Mouse (Mus musculus) limb, embryonic 13.5 days (tissue): Measurements from ENCODE around the gene Armc7. TPM values are rescaled to one million over a fixed set of nuclear protein-coding genes. Genes with fewer than 3 reads are reported as not detected.

Experiments used
- ATAC-seq: fragments of 200-750 bp; cut with Nextera tagmentation; 2 replicates; pipeline ENCODE4 v1.8.0; 2017; ENCODE audit warnings: low read depth, moderate number of reproducible peaks, moderate TSS enrichment; ENCODE audit not compliant: low FRiP score
- H3K27ac ChIP-seq: fragments of 300-500 bp; sonication (generic); 2 replicates; pipeline ENCODE4 v1.5.1; 2015; ENCODE audit warnings: inconsistent platforms, mild to moderate bottlenecking, moderate library complexity
- H3K27me3 ChIP-seq: fragments of 300-500 bp; sonication (generic); 2 replicates; pipeline ENCODE4 v1.6.1; 2015; ENCODE audit warnings: mild to moderate bottlenecking, inconsistent platforms
- H3K36me3 ChIP-seq: fragments of 300-500 bp; sonication (generic); 2 replicates; pipeline ENCODE4 v1.6.1; 2015; ENCODE audit warnings: inconsistent platforms, mild to moderate bottlenecking, moderate library complexity
- H3K4me1 ChIP-seq: fragments of 300-500 bp; sonication (generic); 2 replicates; pipeline ENCODE4 v1.6.1; 2015; ENCODE audit warnings: inconsistent platforms
- H3K4me2 ChIP-seq: fragments of 300-500 bp; sonication (generic); replicated peaks from 2 replicates; pipeline ENCODE4 v1.6.1; 2015; ENCODE audit warnings: inconsistent platforms, mild to moderate bottlenecking, moderate library complexity
- H3K4me3 ChIP-seq: fragments of 300-500 bp; sonication (generic); 2 replicates; pipeline ENCODE4 v1.5.1; 2015; ENCODE audit warnings: moderate library complexity, mild to moderate bottlenecking, inconsistent platforms
- H3K9ac ChIP-seq: fragments of 300-500 bp; sonication (generic); 2 replicates; pipeline ENCODE4 v1.6.1; 2015; ENCODE audit warnings: mild to moderate bottlenecking, inconsistent platforms
- H3K9me3 ChIP-seq: fragments of 300-500 bp; sonication (generic); 2 replicates; pipeline ENCODE4 v1.6.1; 2016; ENCODE audit warnings: inconsistent platforms
- WGBS: fragments of 180-500 bp; shearing (Covaris S2); methylation state at CpG from one replicate; pipeline ENCODE4 v1.1.7; 2015; 5-methylcytosine and 5-hydroxymethylcytosine counted together
- polyA plus RNA-seq: library from polyadenylated mRNA; unstranded; fragments of >200 nt; fragmentation: Nextera tagmentation; extraction: Ambion mirVana; gene quantifications from 2 replicates; pipeline ENCODE4 v1.2.1, GENCODE M21; 2015

Armc7 gene
- polyA plus RNA-seq, result 9.3 and 10.2 TPM in 2 replicates

GRCm38 (mm10) chr11:115475025-115475757 lies at the start of gene Armc7:
TSS of gene Armc7 (plus strand) at chr11:115475667.
- H3K4me1 ChIP-seq, result peaks cover 31% of the 10 kb centered on the region
- peak within 1 kb of the TSS; percentile 87 for H3K4me2 ChIP-seq
- H3K27me3 ChIP-seq, result no peaks in the 10 kb centered on the region
- H3K4me3 ChIP-seq, result peak within 1 kb of the TSS; percentile 92
- ATAC-seq, result peak; percentile 94
- H3K9ac ChIP-seq, result peak within 1 kb of the TSS; percentile 85
- H3K36me3 ChIP-seq, result peaks cover 5% of the 10 kb centered on the region; the same call in 1 of the 2 replicates
- H3K9me3 ChIP-seq, result no peaks in the 10 kb centered on the region
- H3K27ac ChIP-seq, result peak within 1 kb of the TSS; percentile 63
- 1% methylated on average over 26 of the region's 26 CpGs for WGBS

- Histone ChIP-seq H3K4me1 (peaks cover 41% of the 10 kb centered on the region), H3K27ac (no peak overlapping the region)
Measured at GRCm38 (mm10) chr11:115425671-115426070, 49.8 kb upstream of the Armc7 start.

GRCm38 (mm10) chr11:115427482-115428331 lies 47.8 kb upstream of the Armc7 start:
- H3K4me2 ChIP-seq, result peak overlapping the region; percentile 36; the same call in 1 of the 2 replicates
- no peak overlapping the region for H3K4me3 ChIP-seq

More at GRCm38 (mm10) chr11:115425671-115426070, 49.8 kb upstream of the Armc7 start:
- Histone ChIP-seq H3K4me2 (no peak overlapping the region), H3K9me3 (no peaks in the 10 kb centered on the region), H3K9ac (no peak overlapping the region), H3K4me3 (no peak overlapping the region), H3K36me3 (peaks cover 69% of the 10 kb centered on the region), H3K27me3 (no peaks in the 10 kb centered on the region)
- no peak for ATAC-seq
- WGBS, result 79% methylated on average over 6 of the region's 6 CpGs

GRCm38 (mm10) chr11:115429307-115429706 lies 46.2 kb upstream of the Armc7 start:
- H3K4me2 ChIP-seq, result no peak overlapping the region
- H3K9me3 ChIP-seq, result no peaks in the 10 kb centered on the region
- no peaks in the 10 kb centered on the region for H3K27me3 ChIP-seq
- no peak for ATAC-seq
- no peak overlapping the region for H3K4me3 ChIP-seq
- H3K27ac ChIP-seq, result no peak overlapping the region
- peaks cover 21% of the 10 kb centered on the region for H3K4me1 ChIP-seq
- no peak overlapping the region for H3K9ac ChIP-seq
- WGBS, result 89% methylated on average over 7 of the region's 7 CpGs
- peaks cover 83% of the 10 kb centered on the region for H3K36me3 ChIP-seq

More at GRCm38 (mm10) chr11:115427482-115428331, 47.8 kb upstream of the Armc7 start:
- H3K27me3 ChIP-seq, result no peaks in the 10 kb centered on the region
- H3K4me1 ChIP-seq, result peaks cover 21% of the 10 kb centered on the region
- 41% methylated on average over 20 of the region's 20 CpGs for WGBS
- peak; percentile 72 for ATAC-seq
- no peak overlapping the region; the same call in 1 of the 2 replicates for H3K9ac ChIP-seq
- H3K9me3 ChIP-seq, result no peaks in the 10 kb centered on the region
- H3K27ac ChIP-seq, result peak overlapping the region; percentile 22; the same call in 1 of the 2 replicates
- H3K36me3 ChIP-seq, result peaks cover 89% of the 10 kb centered on the region

GRCm38 (mm10) chr11:115430561-115430960 lies 44.9 kb upstream of the Armc7 start:
- Histone ChIP-seq H3K4me3 (no peak overlapping the region), H3K27me3 (no peaks in the 10 kb centered on the region), H3K27ac (no peak overlapping the region), H3K36me3 (peaks cover 72% of the 10 kb centered on the region), H3K4me2 (no peak overlapping the region), H3K9me3 (no peaks in the 10 kb centered on the region), H3K4me1 (peaks cover 13% of the 10 kb centered on the region), H3K9ac (no peak overlapping the region)
- 94% methylated on average over 6 of the region's 6 CpGs for WGBS
- ATAC-seq, result no peak

GRCm38 (mm10) chr11:115432814-115433213 lies 42.7 kb upstream of the Armc7 start:
- peaks cover 15% of the 10 kb centered on the region for H3K4me1 ChIP-seq
- no peaks in the 10 kb centered on the region for H3K9me3 ChIP-seq
- H3K27ac ChIP-seq, result no peak overlapping the region
- no peak for ATAC-seq
- H3K36me3 ChIP-seq, result peaks cover 50% of the 10 kb centered on the region
- H3K27me3 ChIP-seq, result no peaks in the 10 kb centered on the region
- 82% methylated on average over 4 of the region's 4 CpGs for WGBS
- H3K4me3 ChIP-seq, result no peak overlapping the region
- no peak overlapping the region for H3K9ac ChIP-seq
- H3K4me2 ChIP-seq, result no peak overlapping the region

GRCm38 (mm10) chr11:115433342-115433741 lies 42.1 kb upstream of the Armc7 start:
- Histone ChIP-seq H3K4me1 (peaks cover 11% of the 10 kb centered on the region), H3K9me3 (no peaks in the 10 kb centered on the region), H3K27me3 (no peaks in the 10 kb centered on the region), H3K27ac (no peak overlapping the region), H3K4me3 (no peak overlapping the region), H3K9ac (no peak overlapping the region), H3K36me3 (peaks cover 47% of the 10 kb centered on the region), H3K4me2 (no peak overlapping the region)
- no peak for ATAC-seq
- 76% methylated on average over 6 of the region's 6 CpGs for WGBS

GRCm38 (mm10) chr11:115435596-115436337 lies 39.7 kb upstream of the Armc7 start:
- peaks cover 4% of the 10 kb centered on the region; the same call in 1 of the 2 replicates for H3K9me3 ChIP-seq
- H3K4me2 ChIP-seq, result peak overlapping the region; percentile 64
- peak overlapping the region; percentile 37 for H3K4me3 ChIP-seq
- H3K36me3 ChIP-seq, result peaks cover 23% of the 10 kb centered on the region
- no peak overlapping the region for H3K27ac ChIP-seq
- WGBS, result 6% methylated on average over 31 of the region's 31 CpGs
- peaks cover 11% of the 10 kb centered on the region for H3K4me1 ChIP-seq
- H3K9ac ChIP-seq, result peak overlapping the region; percentile 60
- H3K27me3 ChIP-seq, result no peaks in the 10 kb centered on the region
- ATAC-seq, result 0 out of 2 replicates have a peak, but pooled peaks have one; percentile 48

- H3K27ac ChIP-seq, result no peak overlapping the region
- no peak overlapping the region for H3K9ac ChIP-seq
- H3K4me3 ChIP-seq, result no peak overlapping the region
- H3K4me1 ChIP-seq, result peaks cover 11% of the 10 kb centered on the region
- no peaks in the 10 kb centered on the region for H3K27me3 ChIP-seq
- WGBS, result 67% methylated on average over 5 of the region's 5 CpGs
- peaks cover 4% of the 10 kb centered on the region for H3K36me3 ChIP-seq
- no peak overlapping the region for H3K4me2 ChIP-seq
- peaks cover 4% of the 10 kb centered on the region; the same call in 1 of the 2 replicates for H3K9me3 ChIP-seq
- ATAC-seq, result no peak
Measured at GRCm38 (mm10) chr11:115437571-115438122, 37.8 kb upstream of the Armc7 start.

- H3K36me3 ChIP-seq, result no peaks in the 10 kb centered on the region
- no peak overlapping the region for H3K27ac ChIP-seq
- WGBS, result 89% methylated on average over 3 of the region's 3 CpGs
- H3K4me1 ChIP-seq, result peaks cover 11% of the 10 kb centered on the region
- H3K4me2 ChIP-seq, result no peak overlapping the region
- no peaks in the 10 kb centered on the region for H3K27me3 ChIP-seq
- H3K9me3 ChIP-seq, result peaks cover 4% of the 10 kb centered on the region; the same call in 1 of the 2 replicates
- no peak for ATAC-seq
- H3K9ac ChIP-seq, result no peak overlapping the region
- no peak overlapping the region for H3K4me3 ChIP-seq
Measured at GRCm38 (mm10) chr11:115439326-115439725, 36.1 kb upstream of the Armc7 start.

GRCm38 (mm10) chr11:115439906-115440595 lies 35.4 kb upstream of the Armc7 start, which contains the start of gene Trim80:
TSS of gene Trim80 (plus strand) at chr11:115440545.
- Histone ChIP-seq H3K36me3 (no peaks in the 10 kb centered on the region), H3K9me3 (peaks cover 4% of the 10 kb centered on the region; the same call in 1 of the 2 replicates), H3K4me1 (peaks cover 11% of the 10 kb centered on the region), H3K4me2 (peak within 1 kb of the TSS; percentile 16; the same call in 1 of the 2 replicates), H3K4me3 (no peak within 1 kb of the TSS), H3K27ac (no peak within 1 kb of the TSS), H3K9ac (no peak within 1 kb of the TSS), H3K27me3 (no peaks in the 10 kb centered on the region)
- 93% methylated on average over 9 of the region's 9 CpGs for WGBS
- ATAC-seq, result no peak
